Mouse (Mus musculus): ENCODE results near the gene Atp9a.

DNA sequence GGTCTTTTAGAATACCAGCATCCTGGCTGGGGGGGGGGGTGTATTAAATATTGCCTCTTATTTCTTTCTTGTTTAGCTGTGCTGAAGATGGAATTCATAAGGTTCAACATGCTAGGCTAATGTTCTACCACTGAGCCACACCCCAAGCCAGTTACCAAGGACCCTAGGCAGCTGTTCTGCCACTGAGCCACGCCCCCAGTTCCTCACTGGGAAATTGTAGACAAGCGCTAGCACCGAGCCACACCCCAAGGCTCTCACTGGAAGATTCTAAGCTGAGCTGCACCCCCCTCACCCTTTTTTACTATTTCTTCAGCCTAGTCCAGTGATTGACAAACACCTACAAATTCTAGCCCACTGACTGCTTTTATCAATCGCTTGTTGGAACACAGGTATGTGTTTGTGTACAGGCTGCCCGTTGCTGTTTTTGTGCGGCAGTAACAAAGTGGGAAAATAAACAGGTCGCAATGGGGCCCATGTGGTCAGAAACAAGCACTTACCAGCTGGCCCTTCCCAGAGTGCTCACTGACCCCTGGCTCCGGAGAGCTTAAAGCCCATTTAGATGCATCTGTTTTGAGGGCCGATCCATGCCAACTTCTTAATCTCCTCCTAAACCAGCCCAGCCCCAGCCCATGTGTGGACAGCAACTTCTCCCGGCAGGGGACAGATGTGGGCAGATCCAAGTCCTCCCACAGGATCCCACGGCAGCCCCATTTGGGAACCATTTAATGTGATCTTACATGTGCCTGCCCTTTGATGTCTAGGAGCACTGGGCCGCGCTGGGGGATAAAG, 128.9 kb downstream of the Atp9a start:
- TF ChIP-seq CTCF (IDR thresholded peaks at IDR 0.05; ENCODE audit: low read depth) (no peak), EP300 (optimal IDR thresholded peaks at IDR 0.05) (no peak)

Data from stomach, postnatal 0 days (tissue).